Mouse (Mus musculus) brown adipose tissue, adult 24 weeks (tissue): ENCODE results near the gene Msmp. TPM values are rescaled to one million over a fixed set of nuclear protein-coding genes. Genes with fewer than 3 reads are reported as not detected.

Experiments used
- polyA plus RNA-seq: library from polyadenylated mRNA; stranded (reverse); fragments of >200 nt; gene quantifications from 2 replicates; pipeline ENCODE4 v1.2.4, GENCODE M21; 2012; ENCODE audit not compliant: missing spikeins, insufficient read depth, insufficient read length

The Msmp gene
- polyA plus RNA-seq, 1 experiment = not detected

Other genes starting within 250 kb of the Msmp start
- 13.0 and 14.6 TPM in 2 replicates for gene Rusc2, start 202.5 kb downstream of the Msmp start, polyA plus RNA-seq
- gene Fam166b, start 155.4 kb downstream of the Msmp start, polyA plus RNA-seq = not detected in 2 replicates
- gene Tesk1, start 142.6 kb downstream of the Msmp start, polyA plus RNA-seq = 33.8 and 37.9 TPM in 2 replicates
- gene Cd72, start 129.9 kb downstream of the Msmp start, polyA plus RNA-seq = 1.5 and 1.9 TPM in 2 replicates
- not detected in 2 replicates for gene Sit1, start 100.8 kb downstream of the Msmp start, polyA plus RNA-seq
- gene Ccdc107, start 91.6 kb downstream of the Msmp start, polyA plus RNA-seq = 31.3 and 34.0 TPM in 2 replicates
- gene Arhgef39, start 84.8 kb downstream of the Msmp start, polyA plus RNA-seq = not detected in 2 replicates
- not detected in 2 replicates for gene Car9, start 77.5 kb downstream of the Msmp start, polyA plus RNA-seq
- gene Tpm2, start 60.7 kb downstream of the Msmp start, polyA plus RNA-seq = 148 and 245 TPM in 2 replicates
- 18.1 TPM in 2 replicates for gene Creb3, start 22.2 kb downstream of the Msmp start, polyA plus RNA-seq
- gene Tln1, start 21.8 kb downstream of the Msmp start, polyA plus RNA-seq = 55.6 and 61.1 TPM in 2 replicates
- gene Rgp1, start 5.8 kb downstream of the Msmp start, polyA plus RNA-seq = 14.6 and 17.2 TPM in 2 replicates
- 2.3 and 3.6 TPM in 2 replicates for gene Gba2, start 5.6 kb downstream of the Msmp start, polyA plus RNA-seq
- gene Npr2, start 47.4 kb upstream of the Msmp start, polyA plus RNA-seq = 10.8 and 16.4 TPM in 2 replicates
- gene Spag8, start 69.1 kb upstream of the Msmp start, polyA plus RNA-seq = not detected in 2 replicates
- gene Hint2, start 72.0 kb upstream of the Msmp start, polyA plus RNA-seq = 269 and 348 TPM in 2 replicates
- 4.2 and 9.1 TPM in 2 replicates for gene Tmem8b, start 84.5 kb upstream of the Msmp start, polyA plus RNA-seq
- gene Fam221b, start 84.7 kb upstream of the Msmp start, polyA plus RNA-seq = 0.36 TPM in 1 of 2 replicates, not detected in the other
- gene Olfr70, start 116.3 kb upstream of the Msmp start, polyA plus RNA-seq = not detected in 2 replicates
- gene Olfr71, start 125.8 kb upstream of the Msmp start, polyA plus RNA-seq = not detected in 2 replicates
- gene Hrct1, start 142.7 kb upstream of the Msmp start, polyA plus RNA-seq = 4.7 and 5.0 TPM in 2 replicates
- gene Spaar, start 145.5 kb upstream of the Msmp start, polyA plus RNA-seq = 1.9 and 2.8 TPM in 2 replicates
- not detected in 2 replicates for gene Olfr159, start 186.5 kb upstream of the Msmp start, polyA plus RNA-seq
- not detected in 2 replicates for gene Olfr156, start 239.4 kb upstream of the Msmp start, polyA plus RNA-seq